Mouse (Mus musculus) limb, embryonic 10.5 days (tissue): ENCODE measurements at regions not wholly inside any gene's neighbourhood (a gene's known extent, or its start where the extent isn't known, plus 50 kb on each side); places are given as distances from the start of the nearest gene placed in this dataset. TPM values are rescaled to one million over a fixed set of nuclear protein-coding genes. Genes with fewer than 3 reads are reported as not detected.

Experiments used
- DNase-seq: peaks from one replicate; pipeline ENCODE4 v3.0.0-alpha.2; 2017; ENCODE audit warnings: low spot score
- H3K27ac ChIP-seq: fragments of 300-500 bp; sonication (generic); 2 replicates; pipeline ENCODE4 v1.5.1; 2016; ENCODE audit warnings: mild to moderate bottlenecking
- H3K27me3 ChIP-seq: fragments of 300-500 bp; sonication (generic); 2 replicates; pipeline ENCODE4 v1.6.1; 2016; ENCODE audit warnings: low read depth, mild to moderate bottlenecking; ENCODE audit not compliant: poor library complexity, severe bottlenecking
- H3K36me3 ChIP-seq: fragments of 300-500 bp; sonication (generic); 2 replicates; pipeline ENCODE4 v1.6.1; 2016; ENCODE audit warnings: mild to moderate bottlenecking, moderate library complexity
- H3K4me1 ChIP-seq: fragments of 300-500 bp; sonication (generic); 2 replicates; pipeline ENCODE4 v1.6.1; 2016
- H3K4me3 ChIP-seq: fragments of 300-500 bp; sonication (generic); 2 replicates; pipeline ENCODE4 v1.5.1; 2016; ENCODE audit warnings: mild to moderate bottlenecking, moderate library complexity
- H3K9me3 ChIP-seq: fragments of 300-500 bp; sonication (generic); replicated peaks from 2 replicates; pipeline ENCODE4 v1.6.1; 2016; ENCODE audit warnings: mild to moderate bottlenecking
- WGBS: fragments of 180-500 bp; shearing (Covaris S2); methylation state at CpG from one replicate; pipeline ENCODE4 v1.1.7; 2016; 5-methylcytosine and 5-hydroxymethylcytosine counted together
- microRNA-seq: library from miRNA; unstranded; fragments of <30 nt; microRNA quantifications from one replicate; pipeline ENCODE4, GENCODE M21; 2017

DNA sequence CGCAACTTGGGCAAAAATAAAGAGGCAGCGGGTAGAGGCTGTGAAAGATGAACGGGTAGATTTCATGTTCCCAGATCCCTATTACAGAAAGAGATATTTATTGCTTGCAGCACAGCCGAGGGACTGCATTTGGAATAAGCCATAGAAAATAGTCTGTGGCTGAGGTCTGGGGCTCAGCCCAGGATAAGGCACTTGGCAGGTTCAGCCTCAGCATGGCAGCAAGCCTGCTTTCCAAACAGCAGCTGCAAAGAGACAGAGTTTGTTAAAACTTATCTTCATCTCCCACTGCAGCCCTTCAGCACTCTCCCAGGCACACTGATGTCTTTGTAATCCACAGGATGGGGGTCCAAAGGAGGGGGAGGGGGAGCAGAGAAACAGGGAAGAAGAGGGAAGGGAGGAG, 98.5 kb upstream of the Lrrn1 start:
- DNase-seq, result no peak

DNA sequence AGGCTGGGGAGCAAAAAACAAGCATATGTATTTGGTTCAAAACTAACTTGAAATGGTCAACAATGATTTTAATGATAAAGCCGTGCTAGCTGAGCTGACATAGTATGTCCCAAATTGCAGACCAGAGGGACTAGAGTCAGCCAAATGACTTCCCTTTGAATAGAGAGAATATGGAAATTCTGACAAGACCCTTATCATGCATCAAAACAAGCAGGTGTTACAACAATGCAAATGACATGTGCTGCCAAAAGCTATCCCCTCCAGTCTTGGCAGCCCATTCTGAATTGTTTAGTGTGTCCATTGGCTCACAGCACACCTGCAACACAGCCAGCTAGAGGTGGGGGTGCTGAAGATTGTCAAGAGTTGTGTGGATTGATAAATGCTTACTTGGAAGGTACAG, 87.5 kb upstream of the Lrrn1 start:
- no peaks in the 10 kb centered on the region for H3K4me1 ChIP-seq
- DNase-seq, result no peak
- WGBS, result 83% methylated on average over 1 of the region's 1 CpGs
- H3K9me3 ChIP-seq, result no peaks in the 10 kb centered on the region
- no peaks in the 10 kb centered on the region for H3K36me3 ChIP-seq
- H3K27ac ChIP-seq, result no peak overlapping the region
- no peak overlapping the region for H3K4me3 ChIP-seq
- no peaks in the 10 kb centered on the region for H3K27me3 ChIP-seq

More for the DNA sequence above, 98.5 kb upstream of the Lrrn1 start:
- H3K4me3 ChIP-seq, result no peak overlapping the region
- 87% methylated on average over 4 of the region's 4 CpGs for WGBS
- no peak overlapping the region for H3K27ac ChIP-seq
- no peaks in the 10 kb centered on the region for H3K27me3 ChIP-seq
- no peaks in the 10 kb centered on the region for H3K9me3 ChIP-seq
- no peaks in the 10 kb centered on the region for H3K4me1 ChIP-seq
- no peaks in the 10 kb centered on the region for H3K36me3 ChIP-seq

DNA sequence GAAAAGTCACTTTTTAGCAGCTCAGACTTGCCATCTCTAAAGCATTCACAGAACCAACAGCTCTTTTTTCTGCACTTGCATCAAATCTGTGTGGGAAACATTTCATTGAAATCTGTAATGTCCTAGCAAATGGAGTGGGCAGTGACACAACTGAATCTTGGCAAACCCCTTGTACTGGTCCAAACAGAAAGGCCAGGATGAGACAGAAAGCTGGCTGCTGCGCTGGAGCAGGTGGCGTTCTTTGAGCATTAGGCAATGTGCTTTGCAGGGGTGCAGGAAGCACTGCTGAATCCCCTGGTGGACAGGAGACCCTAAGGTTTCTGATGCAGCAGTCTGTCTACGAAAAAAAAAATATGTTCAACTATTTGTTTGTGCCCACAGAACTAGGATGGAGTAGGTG, 85.2 kb upstream of the Lrrn1 start:
- H3K27me3 ChIP-seq, result no peaks in the 10 kb centered on the region
- no peaks in the 10 kb centered on the region for H3K36me3 ChIP-seq
- WGBS, result 73% methylated on average over 3 of the region's 3 CpGs
- H3K4me1 ChIP-seq, result no peaks in the 10 kb centered on the region
- H3K27ac ChIP-seq, result no peak overlapping the region
- no peak overlapping the region for H3K4me3 ChIP-seq
- no peaks in the 10 kb centered on the region for H3K9me3 ChIP-seq
- no peak for DNase-seq

DNA sequence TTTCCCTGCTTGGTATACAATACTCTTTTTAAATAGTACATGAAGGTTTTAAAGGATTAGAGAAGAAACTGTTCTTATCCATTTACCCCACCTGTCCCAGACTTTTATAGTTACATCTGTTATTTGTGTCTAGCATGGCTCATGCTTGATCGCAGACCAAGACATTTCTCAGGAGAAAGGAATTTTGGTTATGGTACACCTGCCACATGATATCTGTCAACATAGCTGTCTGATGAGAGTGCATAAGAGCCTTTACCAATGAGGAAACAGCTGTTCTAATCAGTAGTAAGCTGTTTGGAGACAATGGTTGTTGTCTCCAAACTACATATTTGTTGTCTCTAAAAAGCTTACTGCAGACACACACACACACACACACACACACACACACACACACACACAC, 70.3 kb upstream of the Lrrn1 start:
- Histone ChIP-seq H3K27me3 (no peaks in the 10 kb centered on the region), H3K9me3 (no peaks in the 10 kb centered on the region), H3K27ac (no peak overlapping the region), H3K36me3 (no peaks in the 10 kb centered on the region), H3K4me1 (no peaks in the 10 kb centered on the region), H3K4me3 (no peak overlapping the region)
- 92% methylated on average over 1 of the region's 1 CpGs for WGBS
- DNase-seq, result no peak

DNA sequence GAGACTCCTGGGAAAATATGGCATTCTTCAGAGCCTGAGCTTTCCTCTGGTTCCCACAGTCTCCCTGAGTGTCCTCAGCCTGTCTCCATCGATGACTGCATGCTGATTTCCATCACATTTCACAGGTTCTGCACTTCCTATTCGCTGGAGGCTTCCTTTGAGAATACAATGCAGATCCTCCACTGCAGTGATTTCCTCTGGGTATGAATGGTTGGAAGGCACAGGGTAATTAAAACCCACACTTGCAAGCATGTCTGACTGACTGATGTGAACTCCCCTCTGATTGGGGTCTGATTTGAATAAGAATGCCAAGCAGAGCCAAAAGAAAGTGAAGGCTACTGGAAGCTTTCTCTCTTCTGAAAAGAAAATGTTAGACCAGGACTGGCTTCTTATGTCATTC, 67.1 kb upstream of the Lrrn1 start:
- H3K4me1 ChIP-seq, result no peaks in the 10 kb centered on the region
- H3K36me3 ChIP-seq, result no peaks in the 10 kb centered on the region
- WGBS, result 51% methylated on average over 2 of the region's 2 CpGs
- no peaks in the 10 kb centered on the region for H3K27me3 ChIP-seq
- no peaks in the 10 kb centered on the region for H3K9me3 ChIP-seq
- no peak overlapping the region for H3K4me3 ChIP-seq
- H3K27ac ChIP-seq, result no peak overlapping the region
- DNase-seq, result no peak

DNA sequence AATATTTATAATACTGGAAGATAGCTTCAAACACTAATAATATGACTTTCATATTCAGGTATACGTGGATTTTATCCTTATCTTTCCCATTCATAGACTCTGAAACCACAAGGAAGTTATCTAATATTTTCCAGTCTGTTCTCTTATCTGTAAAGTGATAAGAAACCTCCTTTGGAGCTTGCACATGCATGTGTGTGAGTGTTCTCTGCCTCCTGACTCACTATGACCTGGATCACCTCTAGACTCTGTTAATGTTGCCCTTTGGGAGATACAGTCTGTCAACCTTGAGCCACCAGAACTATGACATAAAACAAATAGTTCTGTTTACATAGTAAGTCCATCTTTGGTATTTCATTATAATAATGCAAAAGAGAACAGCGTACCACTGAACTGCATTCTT, 56.2 kb upstream of the Lrrn1 start:
- Histone ChIP-seq H3K27me3 (no peaks in the 10 kb centered on the region), H3K27ac (no peak overlapping the region), H3K36me3 (no peaks in the 10 kb centered on the region), H3K4me1 (no peaks in the 10 kb centered on the region), H3K4me3 (no peak overlapping the region), H3K9me3 (no peaks in the 10 kb centered on the region)
- DNase-seq, result no peak
- 76% methylated on average over 2 of the region's 2 CpGs for WGBS

DNA sequence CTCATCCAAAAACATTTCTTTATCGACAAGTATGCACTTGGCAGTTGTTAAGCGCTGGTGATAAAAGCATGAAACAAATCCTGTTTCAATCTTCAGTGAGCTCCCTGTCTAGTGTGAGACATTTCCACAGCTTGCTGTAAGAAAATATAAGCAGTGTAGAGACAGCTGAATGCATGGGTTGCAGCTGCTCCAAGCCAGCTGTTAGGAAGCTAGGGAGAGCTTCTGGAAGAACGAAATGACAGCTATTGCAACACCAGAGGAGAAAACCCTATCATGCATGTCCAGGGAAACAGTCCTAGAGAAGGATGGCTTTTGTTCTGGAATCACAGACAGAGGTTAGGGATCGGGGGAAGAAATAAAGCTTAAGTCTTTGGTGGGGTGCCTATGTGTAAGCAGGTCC, 55.4 kb upstream of the Lrrn1 start:
- H3K9me3 ChIP-seq, result no peaks in the 10 kb centered on the region
- H3K27me3 ChIP-seq, result no peaks in the 10 kb centered on the region
- H3K4me3 ChIP-seq, result no peak overlapping the region
- WGBS, result 87% methylated on average over 4 of the region's 4 CpGs
- H3K36me3 ChIP-seq, result no peaks in the 10 kb centered on the region
- DNase-seq, result no peak
- no peak overlapping the region for H3K27ac ChIP-seq
- no peaks in the 10 kb centered on the region for H3K4me1 ChIP-seq

Small RNA genes in the stretch of these regions (microRNA-seq; reads per million reads assigned to microRNA genes)
- not detected for gene Gm27690
